Mouse (Mus musculus) thymus, postnatal 0 days (tissue): ENCODE results near the gene Psma7. TPM values are rescaled to one million over a fixed set of nuclear protein-coding genes. Genes with fewer than 3 reads are reported as not detected.

Source experiments
- DNase-seq: peaks from one replicate; pipeline ENCODE4 v3.0.0-alpha.2; 2015; ENCODE audit warnings: low spot score
- polyA plus RNA-seq: library from polyadenylated mRNA; unstranded; fragments of >200 nt; fragmentation: Nextera tagmentation; extraction: Ambion mirVana; gene quantifications from 2 replicates; pipeline ENCODE4 v1.2.1, GENCODE M21; 2015

Psma7 gene
- polyA plus RNA-seq, 1 experiment from 2014 or later = 765 TPM

GRCm38 (mm10) chr2:180005656-180006351 lies 36.4 kb downstream of the Psma7 start:
- no peak for DNase-seq

GRCm38 (mm10) chr2:180001635-180002034 lies 40.6 kb downstream of the Psma7 start:
- DNase-seq = no peak

- DNase-seq = no peak
These were observed 43.8 kb downstream of the Psma7 start for GRCm38 (mm10) chr2:179998431-179998830.

GRCm38 (mm10) chr2:179993071-179993470 lies 49.2 kb downstream of the Psma7 start:
- no peak for DNase-seq

- no peak for DNase-seq
These were observed 53.1 kb downstream of the Psma7 start for GRCm38 (mm10) chr2:179989098-179989497.

- DNase-seq = no peak
These were observed 55.7 kb downstream of the Psma7 start for GRCm38 (mm10) chr2:179986437-179987022.

Other genes starting within 250 kb of the Psma7 start
- 3.9 and 4.6 TPM in 2 replicates for gene Taf4, start 65.8 kb downstream of the Psma7 start, polyA plus RNA-seq
- 10.0 and 10.7 TPM in 2 replicates for gene Lsm14b, start 17.4 kb downstream of the Psma7 start, polyA plus RNA-seq
- gene Ss18l1, start 76 bp upstream of the Psma7 start, polyA plus RNA-seq = 2.6 and 2.9 TPM in 2 replicates
- gene Mtg2, start 28.2 kb upstream of the Psma7 start, polyA plus RNA-seq = 25.6 and 25.9 TPM in 2 replicates
- 0.46 and 0.49 TPM in 2 replicates for gene Hrh3, start 62.1 kb upstream of the Psma7 start, polyA plus RNA-seq
- gene Osbpl2, start 76.9 kb upstream of the Psma7 start, polyA plus RNA-seq = 26.5 and 27.3 TPM in 2 replicates
- 195 TPM in 2 replicates for gene Adrm1, start 129.1 kb upstream of the Psma7 start, polyA plus RNA-seq
- gene Lama5, start 183.4 kb upstream of the Psma7 start, polyA plus RNA-seq = 4.8 and 6.6 TPM in 2 replicates
- gene Rps21, start 214.9 kb upstream of the Psma7 start, polyA plus RNA-seq = 928 and 961 TPM in 2 replicates
- 6.4 and 7.1 TPM in 2 replicates for gene Cables2, start 231.1 kb upstream of the Psma7 start, polyA plus RNA-seq
- 0.05 TPM in 1 of 2 replicates, not detected in the other for gene Rbbp8nl, start 247.4 kb upstream of the Psma7 start, polyA plus RNA-seq